Mouse (Mus musculus): ENCODE data around the gene Fam20a.

- TF ChIP-seq CTCF (conservative IDR thresholded peaks at IDR 0.05; ENCODE audit: low read length), result no peak
- no peak for TF ChIP-seq POU5F1 (IDR thresholded peaks at IDR 0.05; ENCODE audit: borderline replicate concordance, low read length)
- TF ChIP-seq NANOG (IDR thresholded peaks at IDR 0.05; ENCODE audit: borderline replicate concordance, low read length), result no peak
Observed at GRCm38 (mm10) chr11:109717448-109717847, 4.6 kb downstream of the Fam20a start.

Measured in E14TG2a.4 (cell line).